Mouse (Mus musculus) kidney, adult 2 months (tissue): ENCODE results near the gene Adrb1.

ENCODE experiments used
- CTCF ChIP-seq: fragments of 200-500 bp; conservative IDR thresholded peaks from 2 replicates; pipeline ENCODE4 v1.5.1; 2011; ENCODE audit warnings: low read depth, mild to moderate bottlenecking, control low read depth, low read length, moderate library complexity, mixed read lengths; ENCODE audit not compliant: insufficient read depth, insufficient read length
- POLR2A ChIP-seq: fragments of 200-500 bp; IDR thresholded peaks from one replicate; pipeline ENCODE4 v1.6.1; 2011; ENCODE audit warnings: low read depth, low read length, control low read depth

DNA sequence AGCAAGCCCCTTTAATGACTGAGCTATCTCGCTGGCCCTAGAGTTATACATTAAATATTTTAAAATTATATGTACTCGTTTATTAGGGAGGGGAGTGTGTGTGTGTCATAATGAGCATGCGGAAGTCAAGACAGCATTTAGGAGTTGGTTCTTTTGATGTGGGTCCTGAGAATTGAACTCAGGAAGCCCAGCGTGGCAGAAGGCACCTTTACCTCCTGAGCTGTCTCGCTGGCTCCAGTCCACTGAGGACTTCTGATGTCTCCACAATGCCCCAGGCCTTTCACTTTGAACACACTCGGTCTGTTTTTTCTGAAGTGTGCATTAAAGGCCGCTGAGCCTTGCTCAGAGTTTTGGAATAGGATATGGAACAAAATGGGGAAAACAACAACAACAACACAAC is 39.7 kb upstream of the Adrb1 start:
- TF ChIP-seq POLR2A (no peak), CTCF (no peak)
